Mouse (Mus musculus): ENCODE data around the gene Atxn2. TPM values are rescaled to one million over a fixed set of nuclear protein-coding genes. Genes with fewer than 3 reads are reported as not detected.

Gene Atxn2
- total and polyA plus RNA-seq, 2 experiments from 2014 or later = 102 to 103 TPM

- Histone ChIP-seq H3K9me3 (ENCODE audit: low read length) (no peaks in the 10 kb centered on the region), H3K4me3 (ENCODE audit: low read depth, low read length) (peak overlapping the region; percentile 98), H3K9ac (replicated peaks; ENCODE audit: low read length, poor library complexity, severe bottlenecking) (peak overlapping the region; percentile 98), H3K27me3 (ENCODE audit: insufficient read depth, low read length) (no peaks in the 10 kb centered on the region), H3K27ac (ENCODE audit: low read depth, low read length) (peak overlapping the region; percentile 98), H3K4me1 (ENCODE audit: insufficient read depth, low read length) (peaks cover 8% of the 10 kb centered on the region; the same call in 1 of the 2 replicates), H3K36me3 (ENCODE audit: insufficient read depth, low read length) (no peaks in the 10 kb centered on the region), H3K4me2 (ENCODE audit: low read depth, low read length, poor library complexity, severe bottlenecking) (peak overlapping the region; percentile 68)
- peak; percentile 63 for DNase-seq (ENCODE audit: low spot score)
- 0 out of 2 replicates have a peak, but pooled peaks have one; percentile 42 for ATAC-seq (ENCODE audit: low FRiP score)
- TF ChIP-seq CTCF (IDR thresholded peaks at IDR 0.05) = 0 out of 2 replicates have a peak, but pooled peaks have one; percentile 12
- WGBS = 0% methylated on average over 30 of the region's 32 CpGs
These were observed 1.9 kb downstream of the Atxn2 start for GRCm38 (mm10) chr5:121712934-121713538.

DNA sequence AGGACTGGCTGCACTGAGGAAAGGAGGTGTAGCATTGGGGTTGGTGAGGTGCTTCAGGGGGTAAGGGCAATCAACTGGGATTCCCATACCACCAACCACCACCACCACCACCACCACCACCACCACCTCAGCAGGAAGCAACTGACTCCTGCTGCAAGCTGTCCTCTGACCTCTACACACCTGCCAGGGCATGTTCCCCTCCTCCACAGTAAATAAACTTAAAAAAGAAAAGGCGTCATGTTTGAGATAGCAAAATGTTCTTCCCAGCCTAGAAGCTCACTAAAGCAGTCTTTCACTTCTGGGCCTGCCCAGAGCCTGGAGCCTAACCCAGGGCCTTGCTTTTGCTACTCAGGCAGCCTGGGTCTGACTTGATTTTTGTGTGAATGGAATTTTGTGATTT is 3.2 kb downstream of the Atxn2 start:
- no peaks in the 10 kb centered on the region for H3K36me3 ChIP-seq (ENCODE audit: insufficient read depth, low read length)
- DNase-seq (ENCODE audit: low spot score) (no peak), ATAC-seq (ENCODE audit: low FRiP score) (no peak)
- no peak overlapping the region for H3K9ac ChIP-seq (replicated peaks; ENCODE audit: low read length, poor library complexity, severe bottlenecking)
- H3K4me1 ChIP-seq (ENCODE audit: insufficient read depth, low read length) = peaks cover 8% of the 10 kb centered on the region; the same call in 1 of the 2 replicates
- no peaks in the 10 kb centered on the region for H3K9me3 ChIP-seq (ENCODE audit: low read length)
- H3K4me2 ChIP-seq (ENCODE audit: low read depth, low read length, poor library complexity, severe bottlenecking) = peak overlapping the region; percentile 68
- no peak overlapping the region for H3K4me3 ChIP-seq (ENCODE audit: low read depth, low read length)
- H3K27me3 ChIP-seq (ENCODE audit: insufficient read depth, low read length) = no peaks in the 10 kb centered on the region
- 88% methylated on average over 1 of the region's 1 CpGs for WGBS
- no peak overlapping the region for H3K27ac ChIP-seq (ENCODE audit: low read depth, low read length)
- no peak for TF ChIP-seq CTCF (IDR thresholded peaks at IDR 0.05)

GRCm38 (mm10) chr5:121714928-121715327 is 3.8 kb downstream of the Atxn2 start:
- Histone ChIP-seq H3K4me2 (ENCODE audit: low read depth, low read length, poor library complexity, severe bottlenecking) (no peak overlapping the region), H3K27ac (ENCODE audit: low read depth, low read length) (no peak overlapping the region), H3K27me3 (ENCODE audit: insufficient read depth, low read length) (no peaks in the 10 kb centered on the region), H3K9me3 (ENCODE audit: low read length) (no peaks in the 10 kb centered on the region), H3K9ac (replicated peaks; ENCODE audit: low read length, poor library complexity, severe bottlenecking) (no peak overlapping the region), H3K4me1 (ENCODE audit: insufficient read depth, low read length) (peaks cover 8% of the 10 kb centered on the region; the same call in 1 of the 2 replicates), H3K36me3 (ENCODE audit: insufficient read depth, low read length) (no peaks in the 10 kb centered on the region), H3K4me3 (ENCODE audit: low read depth, low read length) (no peak overlapping the region)
- ATAC-seq (ENCODE audit: low FRiP score) = no peak
- TF ChIP-seq CTCF (IDR thresholded peaks at IDR 0.05) = no peak
- no peak for DNase-seq (ENCODE audit: low spot score)
- WGBS = 81% methylated on average over 6 of the region's 6 CpGs

GRCm38 (mm10) chr5:121718462-121718861 is 7.3 kb downstream of the Atxn2 start:
- Histone ChIP-seq H3K36me3 (ENCODE audit: insufficient read depth, low read length) (no peaks in the 10 kb centered on the region), H3K4me3 (ENCODE audit: low read depth, low read length) (no peak overlapping the region), H3K4me2 (ENCODE audit: low read depth, low read length, poor library complexity, severe bottlenecking) (no peak overlapping the region), H3K27me3 (ENCODE audit: insufficient read depth, low read length) (no peaks in the 10 kb centered on the region), H3K9me3 (ENCODE audit: low read length) (no peaks in the 10 kb centered on the region), H3K4me1 (ENCODE audit: insufficient read depth, low read length) (peaks cover 10% of the 10 kb centered on the region; the same call in 1 of the 2 replicates), H3K27ac (ENCODE audit: low read depth, low read length) (no peak overlapping the region), H3K9ac (replicated peaks; ENCODE audit: low read length, poor library complexity, severe bottlenecking) (no peak overlapping the region)
- WGBS = 77% methylated on average over 5 of the region's 5 CpGs
- no peak for TF ChIP-seq CTCF (IDR thresholded peaks at IDR 0.05)
- ATAC-seq (ENCODE audit: low FRiP score) (no peak), DNase-seq (ENCODE audit: low spot score) (no peak)

- peak; percentile 42 for TF ChIP-seq CTCF (IDR thresholded peaks at IDR 0.05)
- WGBS = 92% methylated on average over 5 of the region's 5 CpGs
- H3K36me3 ChIP-seq (ENCODE audit: insufficient read depth, low read length) = no peaks in the 10 kb centered on the region
- no peak overlapping the region for H3K9ac ChIP-seq (replicated peaks; ENCODE audit: low read length, poor library complexity, severe bottlenecking)
- H3K4me3 ChIP-seq (ENCODE audit: low read depth, low read length) = no peak overlapping the region
- H3K9me3 ChIP-seq (ENCODE audit: low read length) = no peaks in the 10 kb centered on the region
- ATAC-seq (ENCODE audit: low FRiP score) (no peak), DNase-seq (ENCODE audit: low spot score) (no peak)
- 0 out of 2 replicates have a peak, but pooled peaks cover 2% of the 10 kb centered on the region for H3K4me1 ChIP-seq (ENCODE audit: insufficient read depth, low read length)
- H3K27ac ChIP-seq (ENCODE audit: low read depth, low read length) = no peak overlapping the region
- H3K27me3 ChIP-seq (ENCODE audit: insufficient read depth, low read length) = no peaks in the 10 kb centered on the region
- H3K4me2 ChIP-seq (ENCODE audit: low read depth, low read length, poor library complexity, severe bottlenecking) = no peak overlapping the region
These were observed 9.9 kb downstream of the Atxn2 start for GRCm38 (mm10) chr5:121720888-121721585.

DNA sequence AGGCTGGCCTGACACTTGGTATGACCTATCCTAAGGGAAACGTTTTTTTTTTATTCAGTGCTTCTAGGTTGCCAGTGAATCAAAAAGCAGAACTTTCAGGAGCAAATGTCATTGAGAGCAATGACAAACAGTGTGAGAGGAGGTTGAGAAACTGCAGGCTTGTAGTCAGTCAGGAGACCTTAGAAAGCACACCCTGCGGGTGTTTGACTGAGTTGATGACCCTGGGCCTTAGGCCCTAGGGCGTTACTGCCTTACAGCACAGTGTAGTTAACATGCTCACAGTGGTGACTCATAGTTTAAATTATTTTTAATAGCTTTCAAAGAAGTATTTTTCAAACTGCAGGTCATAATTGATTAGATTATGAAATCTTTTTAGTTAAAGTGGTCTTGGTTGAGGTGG is 10.7 kb downstream of the Atxn2 start:
- no peak for TF ChIP-seq CTCF (IDR thresholded peaks at IDR 0.05)
- H3K4me2 ChIP-seq (ENCODE audit: low read depth, low read length, poor library complexity, severe bottlenecking) = no peak overlapping the region
- WGBS = 80% methylated on average over 3 of the region's 3 CpGs
- DNase-seq (ENCODE audit: low spot score) (no peak), ATAC-seq (ENCODE audit: low FRiP score) (no peak)
- H3K4me1 ChIP-seq (ENCODE audit: insufficient read depth, low read length) = 0 out of 2 replicates have a peak, but pooled peaks cover 2% of the 10 kb centered on the region
- no peak overlapping the region for H3K9ac ChIP-seq (replicated peaks; ENCODE audit: low read length, poor library complexity, severe bottlenecking)
- H3K4me3 ChIP-seq (ENCODE audit: low read depth, low read length) = no peak overlapping the region
- H3K27ac ChIP-seq (ENCODE audit: low read depth, low read length) = no peak overlapping the region
- H3K27me3 ChIP-seq (ENCODE audit: insufficient read depth, low read length) = no peaks in the 10 kb centered on the region
- no peaks in the 10 kb centered on the region for H3K9me3 ChIP-seq (ENCODE audit: low read length)
- H3K36me3 ChIP-seq (ENCODE audit: insufficient read depth, low read length) = no peaks in the 10 kb centered on the region

All from midbrain, postnatal 0 days (tissue).